Mouse (Mus musculus): ENCODE data around the gene Ubn2.
A peak's percentile ranks its signal among the peaks of the same experiment; 100 is the strongest.
"Not testable (repeated sequence)": the region's sequence is repeated elsewhere in the genome, so short reads cannot be mapped to it uniquely, and the experiment has no call there.

Gene Ubn2

GRCm38 (mm10) chr6:38534640-38535365 lies 101.1 kb downstream of the Ubn2 start:
- DNase-seq = peak; percentile 98 to 99

- no peak for DNase-seq
Observed at GRCm38 (mm10) chr6:38535366-38535690, 101.6 kb downstream of the Ubn2 start.

- DNase-seq = no peak
Observed at GRCm38 (mm10) chr6:38535788-38536187, 102.0 kb downstream of the Ubn2 start.

- DNase-seq = not testable (repeated sequence)
Observed at GRCm38 (mm10) chr6:38544141-38544540, 110.4 kb downstream of the Ubn2 start.

GRCm38 (mm10) chr6:38547005-38547404 lies 113.3 kb downstream of the Ubn2 start:
- not testable (repeated sequence) for DNase-seq

- DNase-seq = no peak
Observed at GRCm38 (mm10) chr6:38547707-38548106, 114.0 kb downstream of the Ubn2 start.

- DNase-seq = not testable (repeated sequence)
Observed at GRCm38 (mm10) chr6:38548595-38548994, 114.8 kb downstream of the Ubn2 start.

- not testable (repeated sequence) for DNase-seq
Observed at GRCm38 (mm10) chr6:38549840-38550239, 116.1 kb downstream of the Ubn2 start.

GRCm38 (mm10) chr6:38550250-38551061 lies 116.7 kb downstream of the Ubn2 start:
- DNase-seq = peak in 1 of 2 experiments; percentile 70

- peak; percentile 96 to 97 for DNase-seq
Observed at GRCm38 (mm10) chr6:38551062-38551988, 117.6 kb downstream of the Ubn2 start, which contains the start of gene Luc7l2. TSS of gene Luc7l2 (plus strand) at chr6:38551334.

- peak; percentile 97 to 99 for DNase-seq
Observed at GRCm38 (mm10) chr6:38551989-38552635, 118.4 kb downstream of the Ubn2 start.

GRCm38 (mm10) chr6:38552636-38553000 lies 118.9 kb downstream of the Ubn2 start:
- DNase-seq = no peak
